Mouse (Mus musculus): ENCODE measurements around the gene Fars2. TPM values are rescaled to one million over a fixed set of nuclear protein-coding genes. Genes with fewer than 3 reads are reported as not detected.

Fars2 gene
- total RNA-seq, 2 experiments from 2014 or later = 35.2 to 64.2 TPM

DNA sequence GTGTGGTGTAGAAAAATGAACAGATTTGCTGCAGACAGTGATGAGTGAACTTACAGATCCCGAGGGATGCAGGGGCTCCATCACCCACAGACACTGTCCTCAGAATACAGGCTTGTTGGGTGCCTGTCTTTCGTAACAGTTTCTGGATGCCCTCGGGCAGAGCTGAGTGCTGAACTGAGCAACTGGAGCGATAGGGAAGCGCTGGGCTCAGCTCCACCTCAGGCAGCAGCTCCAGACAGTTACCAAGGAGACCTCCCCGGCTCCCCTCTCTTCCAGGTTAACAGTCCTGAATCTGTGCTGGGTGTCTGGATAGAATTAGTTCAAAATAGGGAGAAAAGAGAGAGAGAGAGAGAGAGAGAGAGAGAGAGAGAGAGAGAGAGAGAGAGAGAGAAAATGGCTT lies 433.5 kb downstream of the Fars2 start:
- no peak for ATAC-seq (replicated peaks; ENCODE audit: poor library complexity, severe bottlenecking)

DNA sequence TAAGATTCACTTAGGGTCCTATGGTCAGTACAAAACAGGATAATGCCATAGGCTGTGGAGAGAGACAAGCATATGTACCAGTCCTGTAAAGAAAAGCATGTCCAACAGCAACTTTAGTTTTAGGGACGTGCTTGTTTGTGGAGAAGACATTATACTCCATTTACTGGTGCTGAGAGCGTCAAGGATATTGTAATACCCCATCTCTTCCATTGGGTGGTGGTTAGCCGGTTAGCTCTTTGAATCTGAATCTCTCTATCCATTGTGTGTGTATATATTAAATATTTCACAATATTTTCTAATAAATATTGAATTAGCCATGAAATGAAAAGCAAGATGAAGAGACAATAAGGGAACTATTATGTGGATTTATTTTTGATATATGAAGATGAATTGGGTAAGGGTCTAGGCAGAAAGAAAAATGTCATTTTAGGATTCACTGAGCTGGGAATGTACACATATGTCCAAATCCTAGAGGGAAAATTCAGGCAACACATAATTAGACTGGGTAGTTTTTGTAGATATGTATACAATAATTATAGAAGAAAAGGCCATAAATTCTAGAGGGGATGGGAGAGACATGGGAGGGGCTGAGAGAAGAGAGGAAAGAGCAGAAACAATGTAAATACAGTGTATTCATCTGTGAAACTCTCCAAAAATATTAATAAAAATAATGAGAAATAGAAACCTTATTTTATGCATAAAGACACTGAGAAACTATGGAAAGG lies 435.5 kb downstream of the Fars2 start:
- no peak for ATAC-seq (replicated peaks; ENCODE audit: poor library complexity, severe bottlenecking)

DNA sequence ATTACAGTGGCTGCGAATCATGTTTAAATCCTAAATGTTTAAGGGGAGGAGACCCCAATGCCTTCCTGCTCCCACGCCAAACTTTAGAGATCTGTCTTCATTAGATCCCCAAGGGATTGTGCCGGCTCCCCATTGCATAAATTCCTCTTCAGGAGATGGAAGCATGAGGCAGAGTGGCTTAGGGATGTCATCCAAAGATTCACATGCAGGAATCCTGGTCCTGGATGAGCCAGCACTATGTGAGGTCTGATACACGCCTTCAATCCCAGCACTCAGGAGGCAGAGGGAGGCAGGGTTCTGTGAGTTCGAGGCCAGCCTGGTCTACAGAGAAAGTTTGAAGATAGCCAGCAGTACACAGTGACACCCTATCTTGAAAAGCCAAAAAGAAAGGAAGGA lies 436.0 kb downstream of the Fars2 start:
- ATAC-seq (replicated peaks; ENCODE audit: poor library complexity, severe bottlenecking) = no peak

DNA sequence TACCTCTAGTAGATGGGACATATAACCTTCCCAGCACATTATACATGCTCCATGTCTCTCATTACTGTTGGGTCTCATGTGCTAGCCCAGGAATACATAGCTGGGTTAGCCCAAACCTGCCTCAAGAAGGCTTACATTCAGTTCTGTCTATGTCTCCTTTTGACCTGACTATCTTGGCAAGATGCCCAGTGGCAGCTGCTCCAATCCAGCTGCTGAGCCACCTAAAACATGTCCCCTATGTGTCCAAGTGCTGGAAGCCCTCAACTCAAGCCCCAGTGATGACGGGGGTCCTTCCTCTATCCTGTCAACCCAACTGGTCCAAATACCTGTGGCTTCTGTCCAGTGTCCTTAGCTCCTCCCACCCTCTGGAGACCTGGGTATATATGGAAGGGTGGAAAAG lies 437.5 kb downstream of the Fars2 start:
- no peak for ATAC-seq (replicated peaks; ENCODE audit: poor library complexity, severe bottlenecking)

DNA sequence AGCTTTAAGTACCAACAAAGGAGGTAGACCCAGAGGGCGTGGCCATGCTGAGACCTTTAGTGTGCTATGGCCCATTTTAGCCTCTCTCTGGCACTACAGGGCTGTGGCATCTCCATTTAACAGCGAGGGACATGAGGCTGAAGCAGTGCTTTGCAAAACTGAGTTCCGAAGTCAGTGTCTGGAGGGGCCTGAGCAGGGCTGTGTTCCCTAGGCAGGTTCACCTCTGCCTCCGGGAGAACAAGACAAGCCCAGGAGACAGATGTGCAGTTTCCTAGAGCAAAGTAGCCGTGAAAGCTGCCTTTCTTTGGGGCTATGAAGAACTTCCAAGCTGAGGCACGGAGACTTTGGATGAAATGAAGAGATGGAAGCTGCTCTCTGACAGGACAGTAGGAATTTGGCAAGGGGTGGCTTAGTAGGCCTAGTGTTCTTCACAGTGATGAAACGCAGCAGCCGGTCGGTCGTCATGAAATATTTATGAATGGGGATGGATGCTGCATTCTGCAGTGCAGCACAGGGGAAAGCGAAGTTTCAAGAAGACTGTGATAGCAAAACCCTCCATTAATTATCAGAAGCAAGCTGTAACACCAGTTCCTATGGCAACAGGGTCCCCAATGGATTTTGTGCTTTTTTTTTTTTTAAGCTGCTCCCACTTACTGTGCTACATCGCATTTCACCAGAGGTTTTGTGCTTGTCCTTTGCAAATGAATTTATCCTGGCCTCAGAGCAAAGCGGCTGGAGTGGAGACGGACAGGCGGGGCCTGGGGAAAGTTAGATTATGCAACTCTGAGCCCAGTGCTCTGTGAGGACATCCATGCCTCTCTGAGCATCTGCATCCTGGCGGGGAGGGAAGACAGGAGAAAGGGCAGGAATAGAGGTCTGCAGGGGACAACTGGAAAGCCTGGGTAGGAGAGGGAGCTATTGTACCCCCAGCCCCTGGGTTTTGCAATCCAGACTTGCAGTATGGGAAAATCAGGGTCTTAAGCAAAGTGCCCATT lies 445.5 kb downstream of the Fars2 start:
- ATAC-seq (replicated peaks; ENCODE audit: poor library complexity, severe bottlenecking) = no peak

DNA sequence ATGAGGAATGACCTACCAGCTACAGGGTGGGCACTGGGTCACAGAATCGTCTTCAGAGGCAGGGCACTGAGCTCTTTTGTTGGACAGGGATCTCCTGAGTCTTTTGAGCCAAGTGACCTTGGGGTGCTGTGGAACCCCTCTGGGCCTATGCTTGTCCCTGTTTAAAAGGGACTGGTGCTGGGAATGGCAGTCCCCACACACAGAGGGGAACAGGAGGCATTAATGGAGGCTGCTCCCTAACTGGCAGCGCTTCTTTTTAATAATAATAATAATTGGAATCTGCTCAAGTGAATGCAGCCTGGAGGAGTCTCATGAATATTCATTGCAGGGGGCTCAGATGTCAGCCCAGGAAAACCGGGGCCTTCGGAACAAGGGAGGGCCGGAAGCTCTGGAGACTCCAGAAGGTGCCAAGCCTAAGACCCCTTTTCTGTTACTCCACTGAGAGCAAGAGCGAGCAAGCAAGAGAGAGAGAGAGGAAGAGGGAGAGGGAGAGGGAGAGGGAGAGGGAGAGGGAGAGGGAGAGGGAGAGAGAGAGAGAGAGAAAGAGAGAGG lies 447.6 kb downstream of the Fars2 start:
- ATAC-seq (replicated peaks; ENCODE audit: poor library complexity, severe bottlenecking) = no peak

DNA sequence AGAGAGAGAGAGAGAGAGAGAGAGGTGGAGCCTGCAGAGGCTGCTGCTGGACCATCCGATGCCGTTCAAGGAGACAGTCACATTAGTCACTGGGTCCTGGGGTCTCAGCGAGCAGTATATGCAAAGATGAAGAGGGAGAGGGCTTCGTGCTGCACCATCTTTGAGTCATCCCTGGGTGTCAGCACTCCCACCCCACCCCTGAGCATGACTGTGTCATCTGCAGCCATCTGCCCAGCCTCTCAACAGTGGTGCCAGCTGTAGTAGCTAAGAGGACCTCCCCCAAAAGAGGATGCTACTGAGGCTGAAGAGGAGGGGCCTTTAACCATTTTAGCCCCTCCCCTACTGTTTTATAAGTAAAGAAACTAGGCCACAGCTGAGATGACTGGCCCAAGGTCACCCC lies 459.6 kb downstream of the Fars2 start:
- ATAC-seq (replicated peaks; ENCODE audit: poor library complexity, severe bottlenecking) = no peak

DNA sequence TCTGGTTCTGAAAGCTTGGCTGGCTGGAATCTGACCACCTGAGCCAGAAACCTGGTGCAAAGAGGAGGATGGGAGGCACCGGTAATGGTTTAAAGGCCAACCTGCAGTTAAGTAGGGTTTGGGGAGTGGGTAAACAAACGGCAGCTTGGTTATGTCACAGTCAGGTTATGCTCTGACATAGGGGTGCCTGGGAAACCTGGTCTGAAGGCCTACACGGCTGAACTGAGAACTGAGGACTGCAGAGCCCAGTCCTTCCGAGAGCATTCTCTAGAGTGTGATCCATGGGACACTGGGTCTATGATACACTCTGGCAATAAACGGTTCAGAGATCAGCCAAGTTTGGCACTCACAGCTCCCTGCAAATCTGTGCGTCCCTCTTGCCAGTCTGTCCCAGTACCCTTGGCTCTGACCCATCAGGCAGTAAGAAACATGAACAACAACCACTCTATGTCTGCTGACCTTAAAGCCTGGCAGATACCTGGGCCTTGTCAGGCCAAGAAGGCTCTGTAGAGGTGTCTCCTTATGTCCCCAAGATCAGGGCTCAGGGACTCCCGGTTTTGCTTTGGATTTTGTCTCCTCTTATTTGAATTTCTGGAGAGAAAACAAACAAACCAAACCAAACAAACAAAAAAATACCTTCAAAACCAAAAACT lies 460.8 kb downstream of the Fars2 start:
- ATAC-seq (replicated peaks; ENCODE audit: poor library complexity, severe bottlenecking) = no peak

DNA sequence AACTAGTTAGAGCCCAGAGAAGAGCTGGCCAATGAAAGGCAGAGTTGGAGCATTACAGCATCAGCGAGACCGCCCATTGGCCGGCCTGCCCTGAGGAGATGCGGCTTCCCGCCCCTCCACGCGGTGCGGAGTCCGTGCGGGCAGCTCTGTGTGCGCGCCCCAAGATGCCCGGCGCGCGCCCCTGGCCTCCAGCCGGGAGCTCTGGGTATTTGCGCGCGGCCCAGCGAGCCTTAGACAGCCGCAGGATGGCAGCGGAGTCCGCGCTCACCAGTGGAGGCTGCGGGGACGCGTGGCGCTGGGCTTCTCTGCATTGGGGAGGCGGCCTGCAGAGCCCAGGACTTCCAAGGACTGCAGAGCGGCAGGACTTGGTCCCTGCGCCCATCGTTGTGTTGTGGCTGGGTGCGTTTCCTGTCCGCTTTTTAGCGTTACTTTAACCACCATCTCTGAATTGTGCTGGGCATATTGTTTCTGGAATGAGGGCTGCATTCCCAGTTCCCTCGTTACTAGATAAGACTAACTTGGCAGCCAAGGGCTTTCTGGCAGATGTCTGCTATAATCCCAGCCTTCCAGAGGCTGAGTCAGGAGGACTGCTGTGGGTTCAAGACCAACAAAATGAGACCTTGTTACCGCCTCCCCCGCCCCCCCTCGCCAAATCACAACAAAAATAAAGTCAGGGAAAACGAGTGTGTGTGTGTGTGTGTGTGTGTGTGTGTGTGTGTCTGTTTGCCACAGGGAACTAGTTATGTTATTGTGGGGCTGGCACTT lies 461.5 kb downstream of the Fars2 start:
- ATAC-seq (replicated peaks; ENCODE audit: poor library complexity, severe bottlenecking) = peak; percentile 56

DNA sequence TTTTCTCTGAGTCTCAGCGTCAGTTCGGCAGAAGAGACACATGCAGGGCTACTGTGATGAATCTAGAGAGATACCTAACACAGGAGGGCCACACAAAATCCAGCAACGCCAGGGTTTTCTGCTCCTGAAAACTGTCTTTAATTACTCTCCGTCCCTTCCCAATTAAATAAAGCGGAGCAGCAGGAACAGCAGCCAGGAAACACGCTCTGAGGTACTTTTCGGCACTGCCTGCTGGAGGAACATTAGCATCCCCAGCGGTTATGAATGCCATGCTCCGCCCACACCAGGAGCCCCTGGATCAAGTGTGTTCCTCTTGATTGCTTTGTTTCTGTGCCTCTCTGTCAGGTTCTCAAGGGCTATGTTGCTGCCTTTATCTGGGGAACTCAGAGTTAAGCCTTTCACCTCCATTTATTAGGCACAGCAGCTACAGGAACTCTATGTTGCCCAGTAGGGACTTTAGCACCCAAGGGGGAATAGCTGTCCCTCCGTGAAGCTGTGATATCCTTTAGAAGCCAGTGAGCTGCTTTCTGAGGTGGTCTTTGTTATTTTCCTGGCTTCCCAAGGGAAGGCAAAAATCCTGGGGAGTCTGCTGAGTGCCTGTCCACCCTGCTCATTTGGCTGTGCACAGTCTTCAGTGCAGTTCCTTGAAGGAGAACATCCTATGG lies 465.3 kb downstream of the Fars2 start:
- ATAC-seq (replicated peaks; ENCODE audit: poor library complexity, severe bottlenecking) = no peak

DNA sequence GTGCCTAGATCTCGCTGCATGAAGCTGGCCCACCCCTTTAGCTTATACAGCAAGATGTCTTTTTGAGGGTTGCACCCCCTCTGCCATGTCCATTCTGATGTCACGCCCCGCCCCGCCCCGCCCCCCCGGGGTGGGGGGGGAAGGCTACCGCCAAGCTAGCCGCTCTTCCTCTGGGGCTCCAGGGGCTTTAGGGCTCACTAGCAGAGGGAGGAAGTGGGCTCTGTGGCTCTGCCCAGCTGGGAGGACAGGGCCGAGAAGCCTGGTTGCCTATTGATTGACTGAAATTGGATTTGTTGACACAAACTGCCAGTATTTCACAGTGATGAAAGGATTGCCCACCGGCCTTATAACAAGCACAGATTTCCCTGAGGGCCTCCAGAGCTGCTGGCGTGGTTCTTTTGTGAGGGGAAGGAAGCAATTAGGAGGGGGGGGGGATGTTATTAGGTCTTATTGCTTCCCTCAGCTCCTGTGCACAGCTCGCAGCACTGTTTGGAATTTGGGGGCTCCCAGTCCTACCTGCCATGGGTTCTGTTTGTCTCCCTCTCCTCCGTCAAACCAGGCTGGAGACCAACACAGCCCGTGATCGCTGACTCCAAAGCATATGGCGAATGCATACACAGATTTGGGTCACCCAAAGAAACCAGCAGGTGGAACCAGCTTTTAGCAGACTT lies 466.4 kb downstream of the Fars2 start:
- 0 out of 2 replicates have a peak, but pooled peaks have one; percentile 33 for ATAC-seq (replicated peaks; ENCODE audit: poor library complexity, severe bottlenecking)

DNA sequence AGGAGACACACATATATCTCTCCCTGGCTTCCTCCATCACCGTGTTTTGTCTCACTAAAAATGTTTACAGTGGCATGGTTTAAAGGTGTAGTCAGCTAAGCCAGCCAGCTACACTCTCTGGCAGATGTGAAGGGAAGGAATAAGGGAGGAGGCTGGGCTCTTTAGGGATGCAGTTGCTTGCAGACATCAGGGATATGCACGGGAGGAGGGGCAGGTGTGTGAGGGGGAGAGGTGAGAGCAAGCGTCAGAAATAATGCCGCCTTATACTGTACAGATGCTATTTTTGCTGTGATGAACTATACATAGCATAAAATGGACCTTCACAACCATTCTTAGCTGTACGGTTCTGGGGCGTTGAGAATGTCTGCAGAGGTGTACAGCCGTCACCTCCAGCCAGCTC lies 467.0 kb downstream of the Fars2 start:
- ATAC-seq (replicated peaks; ENCODE audit: poor library complexity, severe bottlenecking) = no peak

DNA sequence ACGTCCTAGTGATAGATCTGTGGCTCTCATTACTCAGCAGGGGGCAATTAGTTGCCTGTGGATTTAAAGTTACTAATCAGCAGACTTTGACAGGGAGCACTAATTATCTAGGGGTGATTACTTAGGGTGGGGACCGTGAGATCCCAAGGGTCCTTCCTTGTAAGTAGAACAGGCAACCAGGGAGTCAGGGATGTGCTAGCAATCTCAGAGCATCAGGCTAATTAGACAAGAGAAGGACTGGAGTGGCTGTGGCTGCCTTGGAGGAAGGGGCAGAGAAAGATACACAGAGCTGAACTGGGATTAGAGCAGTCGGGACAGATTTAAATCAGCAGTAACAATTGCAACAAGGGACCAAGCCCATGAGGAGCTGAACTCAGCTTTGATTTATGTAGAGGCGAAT lies 471.9 kb downstream of the Fars2 start:
- no peak for ATAC-seq (replicated peaks; ENCODE audit: poor library complexity, severe bottlenecking)

DNA sequence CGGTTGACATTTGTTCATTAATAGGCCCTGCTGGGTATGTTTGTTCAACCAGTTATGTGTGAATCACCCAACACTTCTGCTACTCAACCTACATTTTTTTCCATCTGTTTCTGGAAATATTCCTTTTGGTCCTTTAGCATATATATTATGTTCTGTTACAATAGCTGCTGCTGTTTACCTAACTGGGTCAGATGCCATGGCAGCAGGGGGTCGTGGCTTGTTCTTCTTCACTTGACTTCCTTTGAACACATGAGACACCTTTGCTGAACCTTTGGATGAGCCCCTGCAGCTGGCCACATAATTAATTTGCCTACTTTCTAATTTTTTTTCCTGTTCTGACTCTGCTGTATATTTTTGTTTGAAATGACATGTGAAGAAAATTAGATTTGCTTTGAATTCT lies 475.1 kb downstream of the Fars2 start:
- ATAC-seq (replicated peaks; ENCODE audit: poor library complexity, severe bottlenecking) = no peak

DNA sequence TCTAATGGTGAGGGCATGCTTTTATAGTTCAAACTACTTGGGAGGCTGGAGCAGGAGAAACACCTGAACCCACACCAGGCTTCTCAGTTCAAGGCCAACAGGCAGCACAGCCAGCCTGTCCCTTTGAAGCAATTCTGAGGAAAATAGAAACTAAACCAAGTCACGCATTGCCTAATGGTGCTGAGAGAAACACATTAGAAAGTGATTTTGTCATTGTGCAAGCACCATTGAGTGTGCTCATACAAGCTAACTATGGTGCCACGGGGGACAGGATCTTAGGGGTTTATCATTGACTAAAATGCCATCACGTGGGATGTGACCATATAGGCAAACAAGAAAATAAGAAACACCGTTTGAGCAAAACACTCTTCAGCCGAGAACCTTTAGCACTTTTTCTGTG lies 489.5 kb downstream of the Fars2 start:
- no peak for ATAC-seq (replicated peaks; ENCODE audit: poor library complexity, severe bottlenecking)

DNA sequence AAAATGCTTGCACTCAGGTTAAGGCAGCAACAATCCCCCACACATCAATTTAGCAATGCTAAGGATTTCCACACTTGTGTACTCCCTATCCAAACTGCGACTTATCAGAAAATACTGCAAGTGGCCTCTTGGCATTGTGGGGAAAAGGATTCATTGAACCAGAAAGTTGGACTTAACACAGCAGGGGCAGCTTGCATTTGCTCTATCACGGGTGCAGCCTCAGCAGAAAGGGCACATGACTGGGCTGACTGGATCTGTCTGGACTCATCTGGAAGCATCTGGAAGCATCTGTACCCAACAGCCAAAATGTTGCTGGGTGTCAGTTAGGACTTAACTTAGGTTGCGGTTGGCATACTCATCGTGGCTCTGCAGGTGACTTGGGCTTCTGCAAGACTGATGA lies 490.7 kb downstream of the Fars2 start:
- no peak for ATAC-seq (replicated peaks; ENCODE audit: poor library complexity, severe bottlenecking)

DNA sequence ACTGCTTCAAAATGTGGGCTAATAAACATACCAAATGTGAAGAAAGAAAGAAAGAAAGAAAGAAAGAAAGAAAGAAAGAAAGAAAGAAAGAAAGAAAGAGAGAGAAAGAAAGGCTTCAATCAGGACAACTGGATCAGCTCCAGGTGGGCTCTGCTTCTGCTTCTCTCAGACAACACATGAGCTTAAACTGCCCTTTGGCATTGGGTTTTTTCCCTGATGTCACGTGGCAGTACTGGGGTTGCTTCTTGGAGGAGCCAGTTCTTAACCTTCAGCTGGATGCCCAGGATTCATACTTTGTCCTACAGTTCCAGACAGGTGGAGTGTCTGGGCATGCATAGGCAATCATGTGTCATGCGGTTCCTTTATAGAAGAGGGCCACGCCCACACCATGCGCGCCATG lies 493.2 kb downstream of the Fars2 start:
- ATAC-seq (replicated peaks; ENCODE audit: poor library complexity, severe bottlenecking) = no peak

DNA sequence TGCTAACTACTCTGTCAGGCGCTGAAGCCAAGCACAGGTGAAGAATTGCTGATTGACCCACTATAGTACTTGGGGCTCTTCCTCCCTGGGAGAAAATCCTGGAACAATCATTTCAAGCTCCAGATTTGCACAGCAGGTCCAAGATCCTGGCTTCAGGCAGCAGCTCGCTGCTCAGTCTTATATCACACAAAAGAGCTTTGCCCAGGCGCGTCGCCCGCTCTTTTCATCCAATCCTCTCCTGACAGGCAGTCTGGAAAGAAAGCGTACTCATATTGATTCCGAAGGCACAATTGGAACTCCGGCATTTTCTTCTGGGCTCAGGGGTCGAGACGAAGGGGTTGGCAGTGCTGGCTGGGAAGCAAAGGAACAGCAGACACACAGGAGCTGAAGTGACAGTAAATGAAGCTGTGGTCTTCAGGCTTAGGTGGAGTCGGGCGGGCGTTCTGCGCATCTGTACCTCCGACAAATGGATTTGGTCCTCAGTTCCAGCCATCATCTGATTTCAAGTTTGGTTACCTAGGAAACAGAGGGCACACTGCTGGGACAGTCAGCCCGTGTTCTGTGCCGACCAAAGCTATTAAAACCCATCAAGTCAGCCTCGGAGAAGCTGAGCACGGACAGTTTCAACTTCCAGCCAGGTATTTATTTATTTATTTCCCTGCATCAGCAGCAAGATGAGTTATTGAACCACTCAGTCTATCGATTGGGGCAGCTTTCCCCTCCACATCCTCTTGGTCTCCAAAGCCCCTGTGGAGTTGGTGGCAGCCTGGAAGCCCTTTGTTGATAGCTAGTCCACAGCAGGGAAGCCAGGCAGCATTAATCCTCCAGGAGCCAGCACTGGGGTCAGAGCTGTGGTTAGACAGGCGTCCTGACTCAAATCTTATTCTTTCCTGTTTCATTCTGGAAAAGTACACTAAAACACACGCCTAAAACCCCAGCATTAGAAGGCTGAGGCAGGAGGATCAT lies 495.9 kb downstream of the Fars2 start:
- ATAC-seq (replicated peaks; ENCODE audit: poor library complexity, severe bottlenecking) = no peak

Data from granulocyte monocyte progenitor cell, adult 5-6 weeks (primary cell).